Mouse (Mus musculus) stomach, postnatal 0 days (tissue): ENCODE measurements around the gene Taf1c. TPM values are rescaled to one million over a fixed set of nuclear protein-coding genes. Genes with fewer than 3 reads are reported as not detected.

ENCODE experiments used
- ATAC-seq: fragments of 200-750 bp; cut with Nextera tagmentation; 2 replicates; pipeline ENCODE4 v1.8.0; 2017; ENCODE audit not compliant: low FRiP score, low TSS enrichment
- DNase-seq: peaks from one replicate; pipeline ENCODE4 v3.0.0-alpha.2; 2016; ENCODE audit warnings: low spot score
- H3K27ac ChIP-seq: fragments of 300-500 bp; sonication (generic); replicated peaks from 2 replicates; pipeline ENCODE4 v1.5.1; 2014; ENCODE audit warnings: mild to moderate bottlenecking, control low read depth
- H3K27me3 ChIP-seq: fragments of 300-500 bp; sonication (generic); 2 replicates; pipeline ENCODE4 v1.6.1; 2014; ENCODE audit warnings: low read length; ENCODE audit not compliant: control insufficient read depth, insufficient read depth
- H3K36me3 ChIP-seq: fragments of 300-500 bp; sonication (generic); 2 replicates; pipeline ENCODE4 v1.6.1; 2014; ENCODE audit warnings: low read length, mixed read lengths; ENCODE audit not compliant: control insufficient read depth, insufficient read depth
- H3K4me1 ChIP-seq: fragments of 300-500 bp; sonication (generic); replicated peaks from 2 replicates; pipeline ENCODE4 v1.6.1; 2014; ENCODE audit warnings: antibody characterized with exemption; ENCODE audit not compliant: control insufficient read depth, insufficient read depth
- H3K4me2 ChIP-seq: fragments of 300-500 bp; sonication (generic); replicated peaks from 2 replicates; pipeline ENCODE4 v1.6.1; 2014; ENCODE audit warnings: low read depth, mild to moderate bottlenecking, control low read depth, moderate library complexity
- H3K4me3 ChIP-seq: fragments of 300-500 bp; sonication (generic); 2 replicates; pipeline ENCODE4 v1.5.1; 2014; ENCODE audit warnings: low read depth, low read length, control low read depth
- H3K9ac ChIP-seq: fragments of 300-500 bp; sonication (generic); 2 replicates; pipeline ENCODE4 v1.6.1; 2014; ENCODE audit warnings: mild to moderate bottlenecking, low read length, control low read depth, mixed read lengths
- H3K9me3 ChIP-seq: fragments of 300-500 bp; sonication (generic); 2 replicates; pipeline ENCODE4 v1.6.1; 2016; ENCODE audit warnings: low read length; ENCODE audit not compliant: control insufficient read depth
- CTCF ChIP-seq: IDR thresholded peaks from 2 replicates; pipeline ENCODE4 v1.5.1; 2016; ENCODE audit warnings: antibody characterized with exemption, low read depth, mild to moderate bottlenecking, moderate library complexity
- EP300 ChIP-seq: optimal IDR thresholded peaks from 2 replicates; pipeline ENCODE3; 2016; ENCODE audit warnings: antibody characterized with exemption
- WGBS: fragments of 180-500 bp; shearing (Covaris S2); extraction: QIAGEN DNeasy Blood & Tissue Kit; methylation state at CpG from one replicate; pipeline ENCODE4 v1.1.7; 2014; 5-methylcytosine and 5-hydroxymethylcytosine counted together
- polyA plus RNA-seq: library from polyadenylated mRNA; unstranded; fragments of >200 nt; fragmentation: Nextera tagmentation; extraction: Ambion mirVana; gene quantifications from 2 replicates; pipeline ENCODE4 v1.2.1, GENCODE M21; 2015

Gene Taf1c
- polyA plus RNA-seq, 1 experiment from 2014 or later: 5.9 TPM

DNA sequence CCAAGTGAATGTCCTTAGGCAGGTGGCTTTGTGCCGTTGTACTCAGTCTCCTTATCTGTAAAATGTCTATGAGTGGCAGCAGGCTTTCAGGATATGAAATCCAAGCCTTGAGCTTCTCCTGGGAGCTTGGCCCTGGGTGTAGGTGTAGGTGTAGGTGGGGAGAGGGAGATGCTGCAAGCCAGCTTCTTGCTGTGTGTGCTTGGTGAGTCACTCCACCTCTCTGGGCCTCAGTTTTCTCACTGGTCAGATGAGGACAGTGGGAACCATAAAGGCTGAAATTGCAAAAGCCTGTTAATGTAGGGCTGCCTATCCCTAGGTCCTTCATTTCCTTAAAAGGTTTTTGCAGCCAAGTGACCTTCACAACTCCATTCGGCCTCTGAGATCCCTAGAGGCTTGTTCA is 30.9 kb upstream of the Taf1c start:
- Histone ChIP-seq H3K27ac (no peak overlapping the region), H3K36me3 (no peaks in the 10 kb centered on the region), H3K4me3 (no peak overlapping the region), H3K4me2 (no peak overlapping the region), H3K4me1 (no peaks in the 10 kb centered on the region; the same call in 1 of the 2 replicates), H3K9me3 (no peaks in the 10 kb centered on the region), H3K27me3 (no peaks in the 10 kb centered on the region), H3K9ac (no peak overlapping the region)
- 54% methylated on average over 2 of the region's 2 CpGs for WGBS
- DNase-seq (no peak), ATAC-seq (no peak)
- TF ChIP-seq CTCF (no peak), EP300 (no peak)

GRCm38 (mm10) chr8:119635378-119635777 is 30.4 kb upstream of the Taf1c start, which contains the start of gene Kcng4:
Kcng4 (minus strand) TSS chr8:119635680.
- WGBS: 29% methylated on average over 6 of the region's 6 CpGs
- Histone ChIP-seq H3K4me1 (no peaks in the 10 kb centered on the region; the same call in 1 of the 2 replicates), H3K9me3 (no peaks in the 10 kb centered on the region), H3K27ac (peak within 1 kb of the TSS; percentile 24; the same call in 1 of the 2 replicates), H3K9ac (0 out of 2 replicates have a peak within 1 kb of the TSS, but pooled peaks have one; percentile 18), H3K27me3 (no peaks in the 10 kb centered on the region), H3K4me2 (peak within 1 kb of the TSS; percentile 31; the same call in 1 of the 2 replicates), H3K36me3 (no peaks in the 10 kb centered on the region), H3K4me3 (no peak within 1 kb of the TSS)
- DNase-seq: no peak
- peak; percentile 9; the same call in 1 of the 2 replicates for ATAC-seq
- TF ChIP-seq EP300: no peak
- no peak for TF ChIP-seq CTCF

DNA sequence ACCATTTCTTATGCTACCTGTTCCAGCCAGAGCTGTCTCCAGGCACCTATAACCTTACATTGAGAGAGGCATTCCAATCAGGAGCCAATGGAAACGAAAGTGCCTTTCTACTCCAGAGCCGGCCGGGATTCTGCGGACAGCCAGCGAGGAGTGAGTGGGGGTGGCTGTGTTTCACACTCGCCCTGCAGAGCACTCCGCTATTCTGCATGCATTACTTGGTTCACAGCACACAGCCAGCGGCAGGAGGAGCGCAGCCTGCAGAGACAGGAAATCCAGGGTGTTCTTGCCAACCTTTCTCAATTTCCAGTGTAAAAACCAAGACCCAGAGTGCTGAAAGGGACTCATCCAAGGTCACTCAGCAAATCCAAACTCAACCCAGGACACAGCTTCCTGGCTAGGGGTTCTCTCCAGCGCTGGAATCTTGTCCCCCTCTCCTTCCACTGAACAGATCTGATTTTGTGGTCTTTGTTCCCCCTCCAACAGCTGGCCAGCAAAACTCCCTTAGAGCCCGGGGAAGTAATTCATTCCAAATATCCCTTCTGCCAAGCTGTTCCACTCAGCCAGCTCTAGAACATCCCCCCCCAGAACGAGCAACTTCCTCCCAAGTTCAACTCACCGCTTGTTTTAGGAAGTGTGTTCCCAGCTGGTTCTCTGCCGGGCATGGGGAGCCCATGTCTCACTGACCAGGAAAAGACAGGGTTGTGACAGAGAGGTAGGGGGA is 29.8 kb upstream of the Taf1c start:
- H3K4me3 ChIP-seq: no peak overlapping the region
- 0 out of 2 replicates have a peak overlapping the region, but pooled peaks have one; percentile 24 for H3K27ac ChIP-seq
- WGBS: 30% methylated on average over 14 of the region's 14 CpGs
- ATAC-seq (no peak; the same call in 1 of the 2 replicates), DNase-seq (no peak)
- H3K36me3 ChIP-seq: no peaks in the 10 kb centered on the region
- TF ChIP-seq CTCF (no peak), EP300 (no peak)
- H3K4me2 ChIP-seq: peak overlapping the region; percentile 31; the same call in 1 of the 2 replicates
- no peaks in the 10 kb centered on the region; the same call in 1 of the 2 replicates for H3K4me1 ChIP-seq
- no peaks in the 10 kb centered on the region for H3K27me3 ChIP-seq
- no peak overlapping the region for H3K9ac ChIP-seq
- H3K9me3 ChIP-seq: no peaks in the 10 kb centered on the region

- WGBS: 54% methylated on average over 29 of the region's 29 CpGs
- no peaks in the 10 kb centered on the region for H3K27me3 ChIP-seq
- H3K36me3 ChIP-seq: no peaks in the 10 kb centered on the region
- no peak overlapping the region for H3K9ac ChIP-seq
- DNase-seq (no peak), ATAC-seq (no peak)
- H3K9me3 ChIP-seq: no peaks in the 10 kb centered on the region
- no peak for TF ChIP-seq CTCF
- no peak overlapping the region for H3K27ac ChIP-seq
- no peaks in the 10 kb centered on the region; the same call in 1 of the 2 replicates for H3K4me1 ChIP-seq
- no peak overlapping the region for H3K4me3 ChIP-seq
- H3K4me2 ChIP-seq: no peak overlapping the region
Measured at GRCm38 (mm10) chr8:119632909-119633308, 27.9 kb upstream of the Taf1c start.

GRCm38 (mm10) chr8:119632246-119632645 is 27.2 kb upstream of the Taf1c start:
- H3K9me3 ChIP-seq: no peaks in the 10 kb centered on the region
- no peak for TF ChIP-seq CTCF
- no peak for TF ChIP-seq EP300
- H3K4me2 ChIP-seq: no peak overlapping the region
- DNase-seq (no peak), ATAC-seq (no peak)
- no peak overlapping the region for H3K27ac ChIP-seq
- no peak overlapping the region for H3K9ac ChIP-seq
- WGBS: 78% methylated on average over 9 of the region's 9 CpGs
- no peaks in the 10 kb centered on the region; the same call in 1 of the 2 replicates for H3K4me1 ChIP-seq
- no peaks in the 10 kb centered on the region for H3K36me3 ChIP-seq
- H3K27me3 ChIP-seq: no peaks in the 10 kb centered on the region
- no peak overlapping the region for H3K4me3 ChIP-seq

GRCm38 (mm10) chr8:119630841-119631240 is 25.8 kb upstream of the Taf1c start:
- no peak for DNase-seq
- TF ChIP-seq EP300 (no peak), CTCF (no peak)
- no peak overlapping the region for H3K4me3 ChIP-seq

More at GRCm38 (mm10) chr8:119630841-119631240, 25.8 kb upstream of the Taf1c start:
- ATAC-seq: no peak
- H3K4me1 ChIP-seq: no peaks in the 10 kb centered on the region; the same call in 1 of the 2 replicates
- WGBS: 47% methylated on average over 3 of the region's 3 CpGs
- no peak overlapping the region for H3K9ac ChIP-seq
- H3K4me2 ChIP-seq: no peak overlapping the region
- no peaks in the 10 kb centered on the region for H3K27me3 ChIP-seq
- H3K36me3 ChIP-seq: no peaks in the 10 kb centered on the region
- no peak overlapping the region for H3K27ac ChIP-seq
- no peaks in the 10 kb centered on the region for H3K9me3 ChIP-seq
